Mouse (Mus musculus) bone marrow, adult 2 months (tissue): Measurements from ENCODE around the gene Tal1.

Experiments
- CTCF ChIP-seq: fragments of 200-500 bp; IDR thresholded peaks from 2 replicates; pipeline ENCODE4 v1.5.1; 2011; ENCODE audit warnings: low read length, control low read depth; ENCODE audit not compliant: control insufficient read depth, insufficient read depth
- POLR2A ChIP-seq: fragments of 200-500 bp; IDR thresholded peaks from 2 replicates; pipeline ENCODE4 v1.6.1; 2011; ENCODE audit warnings: low read depth, mild to moderate bottlenecking, control low read depth, low read length, borderline replicate concordance; ENCODE audit not compliant: control insufficient read depth

- no peak for TF ChIP-seq CTCF
- TF ChIP-seq POLR2A, result no peak
Observed at GRCm38 (mm10) chr4:115078892-115079820, 22.9 kb downstream of the Tal1 start.
